ENCODE assay signal across 8 mouse cellular contexts in genomic region chr5:129602071-129602487, GRCm38 (mm10). TPM values are rescaled to one million over a fixed set of nuclear protein-coding genes. Genes with fewer than 3 reads are reported as not detected.
A peak's percentile ranks its signal among the peaks of the same experiment; 100 is the strongest.
DNase-seq lines count a peak whose midpoint lies in the region; ATAC-seq and TF ChIP-seq lines count a peak whose summit lies in the region.

No protein-coding gene starts in this region.

- TF ChIP-seq CTCF in intestine, postnatal 0 days (IDR thresholded peaks at IDR 0.05; ENCODE audit: low read depth): peak; percentile 53
- peak; percentile 34; the same call in 1 of the 2 replicates for TF ChIP-seq CTCF in small intestine, adult 2 months (IDR thresholded peaks at IDR 0.05; ENCODE audit: extremely low read depth, insufficient read length, insufficient replicate concordance, low read depth, low read length)

- H3K27me3 ChIP-seq in forebrain, embryonic 10.5 days (ENCODE audit: poor library complexity, severe bottlenecking): no peaks in the 10 kb centered on the region
- H3K27me3 ChIP-seq in forebrain, embryonic 16.5 days (replicated peaks; ENCODE audit: control insufficient read depth, insufficient read depth, low read length): no peaks in the 10 kb centered on the region
- H3K27me3 ChIP-seq in intestine, postnatal 0 days (replicated peaks; ENCODE audit: control insufficient read depth, insufficient read depth, low read length): no peaks in the 10 kb centered on the region
- H3K27me3 ChIP-seq in small intestine, adult 2 months (ENCODE audit: control insufficient read depth, insufficient read depth, low read length): no peaks in the 10 kb centered on the region

- H3K27ac ChIP-seq in forebrain, embryonic 10.5 days: no peak overlapping the region
- H3K27ac ChIP-seq in forebrain, embryonic 16.5 days (ENCODE audit: low read length): no peak overlapping the region
- H3K27ac ChIP-seq in intestine, postnatal 0 days (ENCODE audit: low read depth, low read length): no peak overlapping the region
- H3K27ac ChIP-seq in small intestine, adult 2 months (ENCODE audit: insufficient read depth, low read depth, low read length): no peak overlapping the region

- TF ChIP-seq POLR2A in small intestine, adult 2 months (IDR thresholded peaks at IDR 0.05; ENCODE audit: low read depth, low read length): no peak

- H3K9me3 ChIP-seq in forebrain, embryonic 10.5 days: peaks cover 6% of the 10 kb centered on the region; the same call in 1 of the 2 replicates
- H3K9me3 ChIP-seq in forebrain, embryonic 16.5 days (ENCODE audit: control insufficient read depth, low read length): peaks cover 2% of the 10 kb centered on the region; the same call in 1 of the 2 replicates
- H3K9me3 ChIP-seq in intestine, postnatal 0 days (ENCODE audit: control insufficient read depth): no peaks in the 10 kb centered on the region

- H3K4me2 ChIP-seq in forebrain, embryonic 16.5 days (ENCODE audit: low read length): no peak overlapping the region
- H3K4me2 ChIP-seq in intestine, postnatal 0 days (replicated peaks; ENCODE audit: low read depth): 0 out of 2 replicates have a peak overlapping the region, but pooled peaks have one; percentile 10

- intact Hi-C loops in heart, postnatal 10 days (cut with DNase I): no loop called here

- WGBS in forebrain, embryonic 10.5 days: 36% methylated on average over 16 of the region's 16 CpGs
- WGBS in forebrain, embryonic 16.5 days: 36% methylated on average over 16 of the region's 16 CpGs
- WGBS in intestine, postnatal 0 days: 34% methylated on average over 16 of the region's 16 CpGs
- WGBS in small intestine, adult 2 months: 41% methylated on average over 16 of the region's 16 CpGs

- peak overlapping the region; percentile 25 for H3K4me3 ChIP-seq in forebrain, embryonic 10.5 days
- no peak overlapping the region for H3K4me3 ChIP-seq in forebrain, embryonic 16.5 days (replicated peaks; ENCODE audit: low read length)
- no peak overlapping the region for H3K4me3 ChIP-seq in intestine, postnatal 0 days (ENCODE audit: low read depth, low read length)
- no peak overlapping the region for H3K4me3 ChIP-seq in small intestine, adult 2 months (ENCODE audit: low read depth, low read length)

- no peak overlapping the region for H3K9ac ChIP-seq in forebrain, embryonic 16.5 days (replicated peaks; ENCODE audit: low read depth, low read length)
- H3K9ac ChIP-seq in intestine, postnatal 0 days (ENCODE audit: low read depth, low read length): no peak overlapping the region

- no peaks in the 10 kb centered on the region for H3K4me1 ChIP-seq in forebrain, embryonic 10.5 days
- H3K4me1 ChIP-seq in forebrain, embryonic 16.5 days (replicated peaks; ENCODE audit: control insufficient read depth, insufficient read depth, low read length): no peaks in the 10 kb centered on the region
- H3K4me1 ChIP-seq in intestine, postnatal 0 days (replicated peaks; ENCODE audit: control insufficient read depth, insufficient read depth, low read length): no peaks in the 10 kb centered on the region
- no peaks in the 10 kb centered on the region for H3K4me1 ChIP-seq in small intestine, adult 2 months (ENCODE audit: control insufficient read depth, insufficient read depth, insufficient read length, low read length)

- no peak for ATAC-seq in forebrain, embryonic 16.5 days
- ATAC-seq in intestine, postnatal 0 days: 0 out of 2 replicates have a peak, but pooled peaks have one; percentile 25

- peak; percentile 41 for DNase-seq in forebrain, embryonic 10.5 days (ENCODE audit: extremely low spot score, low spot score)
- peak; percentile 57 for DNase-seq in right cerebral cortex, postnatal 4 days
- DNase-seq in right cerebral cortex, postnatal 36 days (ENCODE audit: low spot score in 2 of 2): no peak
- no peak for DNase-seq in MN1 (ENCODE audit: low spot score)
- no peak for DNase-seq in heart, postnatal 10 days

- H3K36me3 ChIP-seq in forebrain, embryonic 10.5 days (replicated peaks): peaks cover 40% of the 10 kb centered on the region
- peaks cover 21% of the 10 kb centered on the region for H3K36me3 ChIP-seq in forebrain, embryonic 16.5 days (ENCODE audit: control insufficient read depth, insufficient read depth)
- no peaks in the 10 kb centered on the region; the same call in 1 of the 2 replicates for H3K36me3 ChIP-seq in intestine, postnatal 0 days (ENCODE audit: control insufficient read depth, insufficient read depth)
- no peaks in the 10 kb centered on the region for H3K36me3 ChIP-seq in small intestine, adult 2 months (ENCODE audit: control insufficient read depth, insufficient read depth, low read length)

RNA-seq across cellular contexts. Expression of gene Mmp17, which starts 18.1 kb away (rescaled TPM):
- polyA plus RNA-seq in forebrain, embryonic 10.5 days (2016; fragmentation: Nextera tagmentation; extraction: Ambion mirVana): 2.9 and 3.4 TPM in 2 replicates
- 17.7 and 20.2 TPM in 2 replicates for polyA plus RNA-seq in forebrain, embryonic 16.5 days (2015; fragmentation: Nextera tagmentation; extraction: Ambion mirVana)
- 2.6 and 2.9 TPM in 2 replicates for polyA plus RNA-seq in intestine, postnatal 0 days (2015; fragmentation: Nextera tagmentation; extraction: Ambion mirVana)
- polyA plus RNA-seq in small intestine, adult 2 months (2012; rRNA removed): 2.1 and 3.8 TPM in 2 replicates
- 1 to 10 TPM in 1 of 2 experiments, under 1 TPM in 1; 0.89 to 1.7 TPM for total RNA-seq in heart, postnatal 10 days (2021)

Comparison
In these comparisons a context has a peak if more than half of its experiments do, and no peak if none do; other contexts are left out.
1. DNase-seq: peak in forebrain, embryonic 10.5 days (single experiment) and right cerebral cortex, postnatal 4 days (single experiment); none in right cerebral cortex, postnatal 36 days (0 of 2), MN1 (single experiment) and heart, postnatal 10 days (0 of 2).